Mouse (Mus musculus) kidney, postnatal 36 days (tissue): Measurements from ENCODE around the gene Eml1.
A peak's percentile ranks its signal among the peaks of the same experiment; 100 is the strongest.

Experiments
- DNase-seq, 2 experiments: peaks; one replicate each; pipeline ENCODE4 v3.0.0; 2021 to 2022; ENCODE audit warnings: mixed read lengths in 2 of 2

The Eml1 gene

GRCm38 (mm10) chr12:108370596-108371428 is at the start of gene Eml1:
Eml1 (plus strand) TSS chr12:108370957.
- peak; percentile 53 to 69 for DNase-seq

DNA sequence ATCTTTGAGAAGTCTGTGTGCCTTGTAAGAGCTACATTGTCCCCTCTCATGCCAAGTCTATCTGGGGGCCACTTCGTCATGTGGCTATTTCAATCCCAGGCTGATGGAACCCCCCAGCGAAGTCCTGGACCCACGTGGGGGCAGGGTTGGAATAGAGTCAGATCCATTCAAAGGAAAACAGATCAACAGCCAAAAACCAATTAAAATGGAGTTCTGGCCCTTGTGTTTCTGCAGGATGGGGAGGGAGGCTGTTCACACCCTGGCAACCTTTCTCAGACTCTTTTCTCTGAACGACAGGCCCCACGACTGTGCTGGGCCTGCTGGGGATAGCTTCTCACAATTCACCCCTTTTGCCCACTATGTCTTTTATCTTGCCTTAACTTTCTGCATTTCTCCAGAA is 44.4 kb upstream of the Eml1 start:
- DNase-seq, result no peak

DNA sequence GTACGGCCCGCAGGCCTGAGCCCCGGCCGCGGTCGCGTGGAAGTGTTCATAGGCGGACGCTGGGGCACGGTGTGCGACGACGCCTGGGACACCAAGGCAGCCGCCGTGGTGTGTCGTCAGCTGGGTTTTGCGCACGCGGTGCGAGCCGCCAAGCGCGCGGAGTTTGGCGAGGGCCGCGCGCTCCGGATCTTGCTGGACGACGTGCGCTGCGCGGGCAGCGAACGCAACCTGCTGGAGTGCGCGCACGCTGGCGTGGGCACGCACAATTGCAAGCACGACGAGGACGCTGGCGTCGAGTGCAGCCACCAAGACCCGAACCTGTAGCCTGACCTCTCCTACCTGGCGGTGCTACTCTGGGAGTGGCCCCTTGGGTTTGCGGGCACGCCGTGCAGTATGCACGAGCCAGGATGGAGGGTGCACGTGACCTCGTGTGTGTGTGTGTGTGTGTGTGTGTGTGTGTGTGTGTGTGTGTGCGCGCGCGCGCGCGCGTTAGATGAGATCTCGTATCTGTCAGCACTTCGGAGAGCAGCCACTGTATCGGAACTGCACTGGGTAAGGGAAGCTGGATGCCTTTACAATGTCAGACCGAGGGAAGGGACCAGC is 42.8 kb upstream of the Eml1 start:
- DNase-seq, result peak in 1 of 2 experiments; percentile 17

- peak; percentile 86 to 91 for DNase-seq
Measured at GRCm38 (mm10) chr12:108333056-108333455, 37.7 kb upstream of the Eml1 start.

- peak in 1 of 2 experiments; percentile 31 for DNase-seq
Measured at GRCm38 (mm10) chr12:108333481-108333882, 37.3 kb upstream of the Eml1 start.

DNA sequence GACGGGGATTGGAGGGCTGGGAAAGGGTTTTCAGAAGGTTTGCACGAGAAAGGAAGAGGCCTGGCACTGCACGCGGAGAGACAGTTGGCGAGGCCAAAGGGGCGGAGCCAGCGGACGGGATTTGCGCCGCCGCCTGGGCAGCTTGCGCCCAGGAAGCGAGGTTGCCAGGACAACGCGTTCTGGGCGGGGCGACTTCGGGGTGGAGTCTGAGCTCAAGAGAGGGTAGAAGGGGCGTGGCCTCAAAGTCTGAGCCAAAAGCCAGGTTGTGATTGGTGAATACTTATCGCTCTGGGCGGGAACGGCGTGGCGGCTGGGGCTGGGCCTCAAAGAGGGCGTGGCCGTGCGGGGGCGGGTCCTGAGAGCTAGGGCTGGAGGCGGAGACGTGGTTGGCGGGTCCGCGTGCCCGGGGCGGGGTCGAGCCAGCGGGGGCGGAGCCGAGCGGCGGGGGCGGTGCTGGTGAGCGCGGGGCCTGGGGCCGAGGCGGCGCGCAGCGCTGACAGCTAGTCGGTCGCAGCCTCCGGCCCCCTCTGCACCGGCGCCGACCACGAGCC is 36.8 kb upstream of the Eml1 start, which contains the start of gene Cyp46a1:
TSS of gene Cyp46a1 (plus strand) at position 487 of the 551 bp plus-strand sequence.
- DNase-seq, result peak; percentile 100

DNA sequence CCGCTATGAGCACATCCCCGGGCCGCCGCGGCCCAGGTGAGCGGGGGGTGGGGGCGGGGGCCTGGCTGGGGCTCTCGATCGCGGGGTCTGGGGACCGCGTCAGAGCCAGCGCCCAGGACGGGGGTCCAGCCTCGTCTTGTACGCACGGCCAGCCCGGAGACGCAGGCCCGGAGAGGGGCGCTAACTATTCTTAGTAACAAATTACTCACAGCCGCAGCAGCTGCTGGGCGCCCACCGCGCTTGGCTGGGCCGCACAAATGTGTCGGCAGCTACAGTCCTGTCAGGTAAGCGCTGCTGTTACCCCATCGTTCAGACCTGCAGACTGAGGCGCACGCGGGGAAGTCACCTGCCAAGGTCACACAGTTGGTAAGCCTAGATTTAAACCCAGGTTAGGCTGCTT is 36.2 kb upstream of the Eml1 start:
- peak in 1 of 2 experiments; percentile 14 for DNase-seq

DNA sequence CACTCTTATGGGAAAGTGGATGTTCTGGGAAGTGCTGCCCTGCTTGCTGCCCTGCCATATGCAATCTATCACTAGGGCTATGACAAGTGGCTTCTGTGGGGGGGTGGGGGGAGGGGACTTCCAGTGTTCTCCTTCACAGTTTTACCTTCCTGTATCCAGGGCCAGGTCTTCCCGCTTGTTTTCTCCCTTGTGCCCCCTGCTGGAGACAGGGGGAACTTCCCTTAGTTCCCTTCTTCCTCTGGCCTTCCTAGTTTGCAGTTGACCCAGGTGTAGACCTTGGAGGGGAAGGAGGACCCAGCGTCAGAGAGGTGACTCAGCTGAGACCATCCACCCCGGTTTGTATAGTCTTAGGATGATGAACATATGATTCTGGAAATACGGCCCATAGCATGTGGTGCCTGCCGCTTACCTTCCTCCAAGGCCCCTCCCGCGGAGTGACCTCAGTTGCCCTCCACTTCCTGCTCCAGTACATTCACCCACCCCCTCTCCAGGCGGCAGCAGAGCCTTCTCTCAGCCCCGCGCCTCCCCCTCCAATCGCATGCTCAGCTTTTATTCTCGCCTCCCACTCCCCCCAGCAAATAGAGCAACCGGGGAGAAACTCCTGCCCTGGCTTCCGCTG is 32.1 kb upstream of the Eml1 start:
- DNase-seq, result peak; percentile 15 to 73

GRCm38 (mm10) chr12:108348151-108348550 is 22.6 kb upstream of the Eml1 start:
- no peak for DNase-seq

DNA sequence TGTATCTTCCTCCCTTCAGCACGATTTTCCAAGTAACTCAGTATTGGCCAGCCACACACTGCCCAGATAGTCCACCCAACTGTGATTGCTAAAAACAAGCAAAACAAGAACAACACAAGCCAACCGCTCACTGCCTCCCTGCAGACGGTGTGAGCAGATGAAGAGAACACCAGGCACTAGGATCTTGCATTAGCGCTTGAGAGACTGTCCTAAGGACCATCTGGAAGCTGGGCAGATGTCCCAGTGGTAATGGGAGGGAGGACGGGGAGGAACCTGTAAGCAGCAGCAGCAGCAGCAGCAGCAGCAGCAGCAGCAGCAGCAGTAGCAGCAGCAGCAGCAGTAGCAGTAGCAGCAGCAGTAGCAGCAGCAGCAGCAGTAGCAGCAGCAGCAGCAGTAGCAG is 21.7 kb upstream of the Eml1 start:
- no peak for DNase-seq

DNA sequence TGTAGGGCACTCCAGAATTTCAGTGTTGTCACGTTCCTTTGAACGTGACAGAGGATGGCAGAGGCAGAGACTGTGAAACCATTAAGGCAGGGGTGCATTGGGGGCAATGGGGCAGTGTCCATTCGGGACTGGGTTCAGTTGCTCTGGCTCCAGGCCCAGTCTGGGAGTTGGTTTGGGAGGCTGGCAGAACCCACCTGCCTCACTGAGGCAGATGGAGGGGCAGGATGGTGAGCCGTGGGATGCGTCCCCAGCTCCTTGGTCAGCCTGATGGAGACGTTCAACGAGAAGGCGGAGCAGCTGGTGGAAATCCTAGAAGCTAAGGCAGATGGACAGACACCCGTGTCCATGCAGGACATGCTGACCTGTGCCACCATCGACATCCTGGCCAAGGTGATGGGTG is 19.8 kb upstream of the Eml1 start:
- DNase-seq, result no peak

DNA sequence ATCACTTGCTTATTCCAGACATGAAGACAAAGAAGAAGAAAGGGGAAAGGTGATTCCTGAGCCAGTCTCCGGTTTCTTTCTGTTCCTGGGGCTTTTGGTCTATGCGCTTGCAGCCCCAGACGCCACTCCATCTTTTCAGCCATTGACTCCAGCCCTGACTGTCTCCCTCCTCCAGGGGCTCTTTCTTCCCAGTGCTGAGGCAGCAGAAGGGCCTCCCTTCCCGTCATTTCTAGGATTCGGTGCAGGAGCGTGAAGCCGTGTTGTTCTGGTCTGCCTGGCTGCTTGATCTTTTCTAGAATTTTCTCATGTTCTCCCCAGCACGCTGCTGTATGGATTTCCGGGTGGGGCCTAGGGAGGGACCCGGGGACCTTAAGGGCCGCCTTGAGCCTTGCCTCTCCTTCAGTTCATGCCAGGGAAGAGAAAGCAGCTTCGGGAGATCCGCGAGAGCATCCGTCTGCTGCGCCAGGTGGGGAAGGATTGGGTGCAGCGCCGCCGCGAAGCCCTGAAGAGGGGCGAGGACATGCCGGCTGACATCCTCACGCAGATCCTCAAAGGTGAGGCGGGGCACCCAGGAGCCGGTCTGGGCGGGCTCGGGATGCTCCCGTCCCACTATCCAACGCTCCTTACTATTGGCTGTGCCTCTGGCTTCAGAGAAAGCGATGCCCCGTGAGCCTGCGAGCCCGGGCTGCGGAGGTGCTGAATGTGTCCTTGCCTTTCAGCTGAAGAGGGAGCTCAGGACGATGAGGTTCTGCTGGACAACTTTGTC is 18.2 kb upstream of the Eml1 start:
- DNase-seq, result no peak

DNA sequence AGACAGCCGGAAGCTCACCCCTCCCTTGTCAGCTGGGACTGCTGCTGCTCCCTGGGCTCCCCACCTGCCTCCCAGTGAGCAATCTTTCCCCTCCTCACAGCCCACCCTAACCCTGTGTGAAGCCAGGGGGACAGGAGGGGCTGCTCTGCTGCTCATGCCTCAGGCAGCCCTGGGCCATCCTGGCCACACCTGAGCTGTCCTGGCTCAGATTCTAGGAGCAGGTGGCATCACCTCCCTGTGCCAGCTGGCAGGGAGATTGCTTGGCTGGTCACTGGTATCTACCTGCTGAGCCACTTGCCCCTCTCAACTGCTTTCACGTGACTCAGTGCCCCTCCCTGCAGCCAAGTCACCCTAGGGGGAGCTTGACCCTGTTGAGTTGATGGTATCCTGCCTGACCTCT is 16.5 kb upstream of the Eml1 start:
- no peak for DNase-seq

DNA sequence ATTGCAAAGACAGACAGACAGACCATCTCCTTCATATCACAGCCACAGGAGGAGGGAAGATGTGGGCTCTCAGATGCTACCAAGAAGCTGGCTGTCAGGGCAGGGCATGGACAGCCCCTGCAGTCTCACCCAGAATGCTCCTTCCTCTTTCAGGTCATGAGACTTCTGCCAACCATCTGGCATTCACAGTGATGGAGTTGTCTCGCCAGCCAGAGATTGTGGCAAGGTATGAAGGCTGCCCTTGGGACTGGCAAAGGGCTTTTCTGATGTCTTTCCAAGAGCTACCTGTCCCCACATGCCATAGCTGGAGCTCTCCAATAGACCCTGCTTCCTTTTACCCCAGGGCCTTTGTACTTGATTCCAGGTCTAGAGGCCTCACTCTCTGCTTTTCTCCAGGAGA is 15.5 kb upstream of the Eml1 start:
- no peak for DNase-seq

- DNase-seq, result no peak
Measured at GRCm38 (mm10) chr12:108355986-108356385, 14.8 kb upstream of the Eml1 start.

DNA sequence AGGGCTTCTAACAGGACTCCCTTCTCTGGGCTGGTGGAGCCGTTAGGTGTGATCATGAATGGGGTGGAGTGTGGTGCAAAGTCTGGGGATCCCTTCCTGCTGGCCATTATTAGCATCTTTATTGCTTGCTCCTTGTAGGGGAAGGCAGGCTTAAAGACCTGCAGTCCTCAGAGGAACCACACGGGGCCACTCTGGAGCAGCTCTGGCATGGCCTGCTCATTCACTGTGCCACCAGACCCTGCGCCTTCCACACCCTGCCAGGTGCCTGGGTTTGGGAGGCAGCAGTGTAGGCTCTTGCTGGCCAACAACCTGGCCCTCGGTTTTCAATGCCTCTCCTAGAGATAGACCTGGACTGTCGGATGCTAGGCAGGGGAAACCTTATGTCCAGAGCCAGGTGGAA is 7.0 kb upstream of the Eml1 start:
- DNase-seq, result peak; percentile 81 to 92

DNA sequence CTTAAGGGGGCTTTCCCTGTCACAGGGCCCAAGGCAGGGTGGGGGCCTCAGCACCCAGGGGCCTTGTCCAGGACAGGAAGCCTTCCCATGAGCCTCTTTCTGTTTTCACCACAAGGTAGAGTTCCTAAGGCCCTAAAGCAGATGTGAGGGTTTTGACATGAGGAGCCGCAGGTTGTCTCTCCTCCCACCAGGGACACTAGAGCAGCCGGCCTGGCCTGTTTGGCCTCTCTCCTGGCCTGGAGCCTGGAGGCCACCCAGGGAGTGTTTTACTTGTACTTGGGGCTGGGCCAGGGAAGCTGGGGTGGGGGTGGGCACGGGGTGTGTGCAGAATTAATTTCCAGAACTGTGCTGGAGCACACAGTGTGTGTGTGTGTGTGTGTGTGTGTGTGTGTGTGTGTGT is 5.4 kb upstream of the Eml1 start:
- peak; percentile 67 to 76 for DNase-seq

GRCm38 (mm10) chr12:108365868-108366267 is 4.9 kb upstream of the Eml1 start:
- DNase-seq, result no peak

- peak; percentile 64 to 68 for DNase-seq
Measured at GRCm38 (mm10) chr12:108367909-108368308, 2.8 kb upstream of the Eml1 start.

GRCm38 (mm10) chr12:108368921-108369320 is 1.8 kb upstream of the Eml1 start:
- peak; percentile 19 to 39 for DNase-seq

DNA sequence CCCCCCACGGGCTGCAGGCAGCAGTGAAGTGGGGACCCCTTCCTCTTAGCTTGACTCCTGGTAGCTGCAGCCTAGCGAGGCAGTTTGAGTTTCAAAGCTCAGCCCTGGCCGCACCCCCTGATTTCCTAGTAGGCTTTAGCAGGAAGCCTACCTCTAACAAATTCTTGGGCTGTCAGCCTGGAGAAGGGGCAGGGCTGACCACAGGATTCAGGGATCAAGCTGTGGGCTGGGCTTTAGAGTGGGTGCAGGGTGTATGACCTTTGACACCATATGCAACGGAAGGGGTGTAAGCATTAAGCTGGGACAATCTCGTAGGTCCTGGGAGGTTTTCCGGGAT is 640 bp downstream of the Eml1 start:
- peak; percentile 24 to 60 for DNase-seq

DNA sequence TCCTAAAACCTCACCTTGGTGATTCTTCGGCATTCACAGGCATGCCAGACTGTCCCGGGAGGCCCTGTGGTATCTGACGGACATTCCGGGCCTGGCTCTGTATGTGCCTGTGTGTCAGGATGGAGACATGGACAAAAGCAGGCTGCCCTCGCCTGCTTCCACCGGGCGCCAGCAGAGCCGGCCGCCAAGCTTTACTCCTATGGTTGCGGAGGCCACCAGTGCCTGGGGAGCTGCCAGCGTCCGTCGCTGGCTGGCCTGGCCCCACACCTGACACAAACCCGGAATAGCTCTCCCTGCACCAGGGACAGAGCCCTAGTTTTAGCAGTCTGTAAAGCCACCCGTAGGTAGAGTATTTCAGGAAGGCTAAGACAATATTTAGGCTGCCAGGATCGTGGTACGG is 1.5 kb downstream of the Eml1 start:
- no peak for DNase-seq

DNA sequence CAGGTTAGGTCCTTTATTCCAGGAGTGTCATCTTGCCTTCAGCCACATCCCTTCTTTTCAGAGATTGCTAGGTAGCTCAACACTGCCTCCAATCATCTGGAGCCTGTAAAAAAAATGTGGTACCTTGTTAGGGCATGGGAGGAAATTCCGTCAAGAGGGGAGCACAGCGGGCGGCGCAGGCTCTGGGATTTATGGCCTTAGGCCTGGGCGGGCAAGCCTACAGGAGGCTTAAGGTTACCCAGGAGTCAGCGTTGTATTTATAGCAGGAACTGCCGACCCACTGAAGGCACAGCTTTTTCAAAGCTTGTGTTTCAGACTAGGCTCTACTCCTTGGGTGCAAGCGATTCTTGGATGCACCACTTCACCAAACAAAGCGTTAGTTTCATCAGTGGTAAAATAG is 2.9 kb downstream of the Eml1 start:
- DNase-seq, result peak in 1 of 2 experiments; percentile 22
